Mouse (Mus musculus) stomach, embryonic 14.5 days (tissue): ENCODE measurements around the gene 4931428F04Rik. TPM values are rescaled to one million over a fixed set of nuclear protein-coding genes. Genes with fewer than 3 reads are reported as not detected.
A peak's percentile ranks its signal among the peaks of the same experiment; 100 is the strongest.

ENCODE experiments used
- ATAC-seq: fragments of 200-750 bp; cut with Nextera tagmentation; 2 replicates; pipeline ENCODE4 v1.8.0; 2017; ENCODE audit warnings: low read depth, moderate TSS enrichment; ENCODE audit not compliant: insufficient number of reproducible peaks, insufficient read depth, low FRiP score
- H3K27ac ChIP-seq: fragments of 300-500 bp; sonication (generic); 2 replicates; pipeline ENCODE4 v1.5.1; 2014; ENCODE audit warnings: mild to moderate bottlenecking, low read length, moderate library complexity, mixed read lengths
- H3K27me3 ChIP-seq: fragments of 300-500 bp; sonication (generic); 2 replicates; pipeline ENCODE4 v1.6.1; 2014; ENCODE audit warnings: low read length, control low read depth, mixed read lengths; ENCODE audit not compliant: control insufficient read depth, insufficient read depth
- H3K36me3 ChIP-seq: fragments of 300-500 bp; sonication (generic); 2 replicates; pipeline ENCODE4 v1.6.1; 2014; ENCODE audit warnings: mild to moderate bottlenecking, control low read depth, low read length, moderate library complexity, mixed read lengths; ENCODE audit not compliant: control insufficient read depth, insufficient read depth
- H3K4me1 ChIP-seq: fragments of 300-500 bp; sonication (generic); 2 replicates; pipeline ENCODE4 v1.6.1; 2014; ENCODE audit warnings: low read length, control low read depth, mixed read lengths; ENCODE audit not compliant: control insufficient read depth, insufficient read depth
- H3K4me2 ChIP-seq: fragments of 300-500 bp; sonication (generic); replicated peaks from 2 replicates; pipeline ENCODE4 v1.6.1; 2014; ENCODE audit warnings: low read depth, low read length, control low read depth
- H3K4me3 ChIP-seq: fragments of 300-500 bp; sonication (generic); 2 replicates; pipeline ENCODE4 v1.5.1; 2014; ENCODE audit warnings: low read depth, low read length, control low read depth
- H3K9ac ChIP-seq: fragments of 300-500 bp; sonication (generic); replicated peaks from 2 replicates; pipeline ENCODE4 v1.6.1; 2014; ENCODE audit warnings: low read depth, mild to moderate bottlenecking, control low read depth, low read length, moderate library complexity, mixed read lengths
- H3K9me3 ChIP-seq: fragments of 300-500 bp; sonication (generic); 2 replicates; pipeline ENCODE4 v1.6.1; 2016; ENCODE audit warnings: low read depth, low read length, control low read depth; ENCODE audit not compliant: control insufficient read depth
- WGBS: fragments of 180-500 bp; shearing (Covaris S2); extraction: QIAGEN DNeasy Blood & Tissue Kit; methylation state at CpG from one replicate; pipeline ENCODE4 v1.1.7; 2014; 5-methylcytosine and 5-hydroxymethylcytosine counted together
- polyA plus RNA-seq: library from polyadenylated mRNA; unstranded; fragments of >200 nt; fragmentation: Nextera tagmentation; extraction: Ambion mirVana; gene quantifications from 2 replicates; pipeline ENCODE4 v1.2.1, GENCODE M21; 2014

The 4931428F04Rik gene
- polyA plus RNA-seq, 1 experiment from 2014 or later, result 10.3 TPM

DNA sequence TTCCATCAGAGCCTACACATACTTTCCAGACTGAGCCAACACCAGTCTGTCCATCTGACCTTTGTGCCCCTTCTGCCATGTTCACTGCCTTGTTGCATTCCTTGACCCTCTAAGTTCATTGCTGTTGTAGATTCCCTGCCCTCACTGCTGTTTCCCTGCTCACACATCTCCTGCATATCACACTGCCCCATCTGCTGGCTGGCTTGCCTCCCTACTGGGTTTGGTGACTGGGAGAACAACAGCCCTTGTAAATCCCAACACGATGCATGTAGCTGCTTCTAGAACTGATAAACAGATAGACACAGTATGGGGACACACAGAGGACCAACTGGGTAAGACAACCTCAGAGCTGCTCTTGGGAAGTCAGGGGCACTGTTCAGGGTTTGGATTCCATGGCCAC is 22.1 kb upstream of the 4931428F04Rik start:
- no peak overlapping the region for H3K4me2 ChIP-seq
- peaks cover 40% of the 10 kb centered on the region for H3K36me3 ChIP-seq

DNA sequence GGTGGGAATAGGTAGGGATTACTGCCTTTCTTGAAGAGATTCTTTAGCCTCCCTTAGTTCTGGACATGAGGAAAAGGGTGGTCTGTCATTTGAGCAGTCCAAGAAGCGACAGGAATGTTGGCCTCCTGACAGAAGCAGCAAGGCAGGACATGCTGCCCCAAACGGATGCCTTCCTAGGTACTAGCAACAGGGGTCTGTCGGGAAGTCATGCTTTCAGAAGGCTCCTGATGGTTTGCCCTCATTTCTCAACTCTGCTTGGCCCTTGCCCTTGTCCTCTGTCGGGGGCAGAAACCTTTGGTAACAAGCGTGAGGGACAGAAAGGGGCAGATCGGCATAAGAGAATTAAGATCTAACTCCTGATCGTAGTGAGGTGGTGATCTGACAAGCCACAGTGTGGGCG is 20.5 kb upstream of the 4931428F04Rik start:
- Histone ChIP-seq H3K4me2 (no peak overlapping the region), H3K4me1 (peaks cover 13% of the 10 kb centered on the region), H3K9me3 (no peaks in the 10 kb centered on the region), H3K27ac (no peak overlapping the region), H3K36me3 (peaks cover 39% of the 10 kb centered on the region), H3K4me3 (no peak overlapping the region), H3K9ac (no peak overlapping the region), H3K27me3 (no peaks in the 10 kb centered on the region)
- WGBS, result 80% methylated on average over 8 of the region's 8 CpGs
- ATAC-seq, result no peak

More for the DNA sequence above, 22.1 kb upstream of the 4931428F04Rik start:
- WGBS, result 91% methylated on average over 1 of the region's 1 CpGs
- Histone ChIP-seq H3K4me1 (no peaks in the 10 kb centered on the region), H3K9me3 (no peaks in the 10 kb centered on the region), H3K27ac (no peak overlapping the region), H3K27me3 (no peaks in the 10 kb centered on the region), H3K4me3 (no peak overlapping the region), H3K9ac (no peak overlapping the region)
- ATAC-seq, result no peak

DNA sequence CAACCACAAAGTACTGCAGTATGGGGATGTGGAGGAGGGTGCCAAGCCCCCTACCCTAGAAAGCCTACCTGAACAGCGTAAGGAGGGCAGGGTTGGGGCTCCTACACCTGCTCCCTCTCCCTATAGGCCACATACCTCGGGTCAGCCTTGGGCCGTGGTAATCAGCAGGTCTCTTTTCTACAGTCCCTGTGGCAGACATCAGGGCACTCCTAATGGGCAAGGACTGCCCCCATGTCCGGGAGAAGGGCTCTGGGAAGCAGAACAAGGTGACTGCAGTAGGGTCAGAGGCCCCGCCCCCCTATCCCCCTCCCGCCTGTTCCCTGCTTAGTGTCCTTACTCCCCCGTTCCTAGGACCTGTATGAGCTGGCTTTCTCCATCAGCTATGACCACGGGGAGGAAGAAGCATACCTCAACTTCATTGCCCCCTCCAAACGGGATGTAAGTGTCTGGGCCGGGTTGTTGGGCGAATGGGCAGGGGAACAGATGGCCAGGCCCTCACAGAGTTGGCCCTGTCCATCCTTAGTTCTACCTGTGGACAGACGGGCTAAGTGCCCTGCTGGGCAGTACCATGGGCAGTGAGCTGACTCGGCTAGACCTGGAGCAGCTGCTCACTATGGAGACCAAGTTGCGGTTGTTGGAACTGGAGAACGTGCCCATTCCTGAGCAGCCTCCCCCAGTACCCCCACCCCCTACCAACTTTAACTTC is 19.6 kb upstream of the 4931428F04Rik start:
- H3K27ac ChIP-seq, result no peak overlapping the region
- H3K36me3 ChIP-seq, result peaks cover 37% of the 10 kb centered on the region
- no peak overlapping the region for H3K9ac ChIP-seq
- no peaks in the 10 kb centered on the region for H3K9me3 ChIP-seq
- no peak overlapping the region for H3K4me2 ChIP-seq
- no peak for ATAC-seq
- WGBS, result 84% methylated on average over 15 of the region's 15 CpGs
- peaks cover 20% of the 10 kb centered on the region for H3K4me1 ChIP-seq
- H3K4me3 ChIP-seq, result no peak overlapping the region
- no peaks in the 10 kb centered on the region for H3K27me3 ChIP-seq

DNA sequence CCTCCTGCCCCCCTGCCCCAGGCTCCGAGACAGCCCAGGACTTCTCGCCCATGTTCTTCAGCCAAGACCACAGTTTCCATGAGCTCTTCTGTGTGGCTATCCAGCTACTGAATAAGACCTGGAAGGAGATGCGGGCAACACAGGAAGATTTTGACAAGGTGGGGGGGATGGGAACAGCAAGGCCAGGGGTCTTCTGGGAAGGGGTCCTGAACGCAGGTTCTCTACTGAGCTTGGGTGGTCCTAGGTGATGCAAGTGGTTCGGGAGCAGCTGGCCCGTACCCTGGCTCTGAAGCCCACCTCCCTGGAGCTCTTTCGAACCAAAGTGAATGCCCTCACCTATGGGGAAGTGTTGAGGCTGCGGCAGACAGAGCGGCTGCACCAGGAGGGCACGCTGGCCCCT is 18.8 kb upstream of the 4931428F04Rik start:
- Histone ChIP-seq H3K4me2 (no peak overlapping the region), H3K27ac (no peak overlapping the region), H3K9ac (no peak overlapping the region), H3K36me3 (peaks cover 43% of the 10 kb centered on the region), H3K27me3 (no peaks in the 10 kb centered on the region), H3K9me3 (no peaks in the 10 kb centered on the region), H3K4me1 (peaks cover 26% of the 10 kb centered on the region), H3K4me3 (no peak overlapping the region)
- ATAC-seq, result no peak
- 91% methylated on average over 10 of the region's 10 CpGs for WGBS

DNA sequence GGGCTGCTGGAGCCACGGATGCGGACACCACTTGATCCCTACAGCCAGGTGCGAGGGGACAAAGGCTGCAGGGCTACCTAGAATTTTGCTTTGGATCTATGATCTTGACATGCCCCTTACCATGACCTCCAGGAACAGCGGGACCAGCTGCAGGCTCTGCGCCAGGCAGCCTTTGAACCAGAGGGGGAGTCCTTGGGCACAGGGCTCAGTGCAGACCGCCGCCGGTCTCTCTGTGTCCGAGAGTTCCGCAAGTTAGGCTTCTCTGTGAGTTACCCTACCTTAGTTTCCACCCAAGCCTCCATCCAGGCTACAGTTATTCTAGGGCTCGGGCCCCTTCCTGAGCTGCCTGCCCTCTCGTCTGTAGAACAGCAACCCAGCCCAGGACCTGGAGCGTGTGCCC is 18.0 kb upstream of the 4931428F04Rik start:
- Histone ChIP-seq H3K4me1 (peaks cover 26% of the 10 kb centered on the region), H3K27me3 (no peaks in the 10 kb centered on the region), H3K4me2 (no peak overlapping the region), H3K9ac (no peak overlapping the region), H3K4me3 (no peak overlapping the region), H3K27ac (no peak overlapping the region), H3K9me3 (no peaks in the 10 kb centered on the region), H3K36me3 (peaks cover 42% of the 10 kb centered on the region)
- no peak for ATAC-seq
- WGBS, result 95% methylated on average over 13 of the region's 13 CpGs

DNA sequence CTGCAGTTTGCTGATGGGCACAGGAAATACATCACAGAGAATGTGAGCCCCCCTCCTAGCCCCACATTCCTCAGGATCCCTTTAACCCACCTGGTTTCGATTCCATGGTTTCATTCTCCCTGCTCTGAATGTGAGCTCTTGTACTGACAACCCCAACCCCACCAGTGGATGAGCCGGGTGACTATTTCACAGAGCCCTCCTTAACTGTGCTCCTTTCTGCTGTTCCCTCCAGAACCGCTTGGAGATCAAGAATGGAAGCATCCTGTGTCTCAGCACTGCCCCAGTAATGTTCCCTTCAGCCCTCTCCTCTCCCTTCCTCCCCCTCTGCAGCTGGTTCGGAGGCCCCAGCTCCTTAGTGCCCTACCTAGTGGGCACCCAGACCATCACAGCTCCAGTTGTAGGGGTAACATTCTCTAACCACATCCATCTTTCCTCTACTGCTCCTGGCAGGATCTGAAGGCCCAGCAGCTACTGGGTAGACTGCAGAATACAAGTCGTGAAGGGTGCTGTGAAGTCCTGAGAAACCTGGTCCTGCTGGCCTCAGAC is 16.6 kb upstream of the 4931428F04Rik start:
- Histone ChIP-seq H3K27ac (peak overlapping the region; percentile 85), H3K4me2 (peak overlapping the region; percentile 71), H3K4me1 (peaks cover 26% of the 10 kb centered on the region), H3K9ac (peak overlapping the region; percentile 36; the same call in 1 of the 2 replicates), H3K27me3 (no peaks in the 10 kb centered on the region), H3K36me3 (peaks cover 51% of the 10 kb centered on the region), H3K9me3 (no peaks in the 10 kb centered on the region), H3K4me3 (peak overlapping the region; percentile 36)
- ATAC-seq, result 0 out of 2 replicates have a peak, but pooled peaks have one; percentile 5
- 38% methylated on average over 5 of the region's 5 CpGs for WGBS

DNA sequence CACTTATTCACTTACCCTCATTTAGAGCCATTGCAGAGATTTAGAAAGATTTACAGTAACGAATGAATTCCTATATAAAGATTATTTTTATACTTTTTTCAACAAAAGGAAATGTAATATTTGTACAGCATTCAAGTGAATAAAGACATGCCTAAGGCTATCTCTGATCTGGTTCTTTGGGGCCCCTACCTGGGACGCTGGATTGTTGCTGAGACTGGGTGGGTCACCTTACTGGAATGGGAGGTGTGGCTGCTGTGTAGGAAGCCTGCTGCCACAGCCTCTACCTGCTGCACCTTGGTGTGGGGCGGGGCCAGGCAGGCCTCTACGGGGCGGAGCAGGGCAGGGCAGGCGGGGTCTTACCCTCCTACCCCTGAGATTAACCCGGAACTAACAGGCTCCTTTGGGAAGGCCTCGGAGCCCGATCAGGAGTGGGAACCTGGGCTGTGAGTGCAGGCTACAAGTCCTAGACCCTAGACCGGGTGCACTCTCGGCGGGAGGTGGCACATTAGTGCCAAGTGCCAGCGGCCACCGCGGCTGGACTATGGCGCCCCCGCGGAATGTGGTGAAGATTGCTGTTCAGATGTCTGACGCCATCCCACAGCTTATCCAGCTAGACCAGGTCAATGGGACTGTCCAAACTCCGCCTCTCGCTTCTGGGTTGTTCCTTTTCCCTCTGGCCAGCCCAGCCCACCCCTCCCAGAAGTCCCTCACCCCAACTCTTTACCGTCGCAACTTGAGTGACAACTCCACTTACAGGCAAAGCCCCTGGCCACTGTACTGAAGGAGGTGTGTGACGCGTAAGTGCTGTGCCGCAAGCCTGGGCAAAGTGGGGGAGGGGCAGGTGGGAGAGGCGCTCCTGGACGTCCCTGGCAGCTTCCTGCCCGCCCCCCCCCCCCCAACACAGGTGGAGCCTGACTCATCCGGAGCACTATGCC is 15.8 kb upstream of the 4931428F04Rik start, which contains the start of gene Elmo3:
Gene Elmo3 (plus strand): TSS at position 391 of the 935 bp plus-strand sequence.
- H3K9me3 ChIP-seq, result no peaks in the 10 kb centered on the region
- ATAC-seq, result peak; percentile 92
- H3K27me3 ChIP-seq, result no peaks in the 10 kb centered on the region
- WGBS, result 4% methylated on average over 29 of the region's 30 CpGs
- peak within 1 kb of the TSS; percentile 36 for H3K4me3 ChIP-seq
- H3K4me2 ChIP-seq, result peak within 1 kb of the TSS; percentile 71
- H3K27ac ChIP-seq, result peak within 1 kb of the TSS; percentile 85
- H3K36me3 ChIP-seq, result peaks cover 59% of the 10 kb centered on the region
- peak within 1 kb of the TSS; percentile 36; the same call in 1 of the 2 replicates for H3K9ac ChIP-seq
- H3K4me1 ChIP-seq, result peaks cover 26% of the 10 kb centered on the region
